8 mouse cellular contexts compared by ENCODE assay signal in genomic region chr9:57765364-57766351, GRCm38 (mm10). TPM values are rescaled to one million over a fixed set of nuclear protein-coding genes. Genes with fewer than 3 reads are reported as not detected.
DNase-seq lines count a peak whose midpoint lies in the region; ATAC-seq and TF ChIP-seq lines count a peak whose summit lies in the region.

Gene Clk3 (minus strand): TSS chr9:57765860.

- POLR2A ChIA-PET in Patski (lab: Charles Lee), result interaction anchor here (0.5 to 1.4 kb wide), 4 partner anchors 9 to 109 kb away, joined by 3 to 4 read pairs (median 4); no protein-coding TSS in a partner anchor

- ATAC-seq in Patski, result peak; percentile 45
- peak; percentile 28 for ATAC-seq in frontal cortex, adult (ENCODE audit: low TSS enrichment)
- ATAC-seq in hematopoietic stem cell, adult 5-6 weeks (replicated peaks in 1 of 2; ENCODE audit: insufficient read depth in 1 of 2, low FRiP score in 2 of 2, low TSS enrichment in 1 of 2, low read depth in 1 of 2, poor library complexity in 2 of 2, severe bottlenecking in 2 of 2), result peak; percentile 15 to 18; a peak in 3 of 4 replicates

- DNase-seq in Patski (ENCODE audit: low read depth, low spot score), result no peak
- DNase-seq in cerebellum, adult 8-10 months, result peak; percentile 77
- DNase-seq in layer of hippocampus, postnatal 36 days, result no peak
- DNase-seq in lung, postnatal 25 days (ENCODE audit: low spot score), result peak; percentile 61
- peak; percentile 54 for DNase-seq in retina, postnatal 7 days (ENCODE audit: low read depth, low spot score)
- peak; percentile 75 for DNase-seq in urinary bladder, postnatal 14 days (ENCODE audit: low spot score)

- H3K27me3 ChIP-seq in Patski, result no peaks in the 10 kb centered on the region

- in situ Hi-C loops in Patski (cut with MboI; ENCODE audit: low pct_unique_long_range_greater_than_20kb), result no loop called here

- CTCF ChIA-PET in Patski (lab: Charles Lee), result no interaction called here

- no peak for TF ChIP-seq CTCF in Patski (IDR thresholded peaks at IDR 0.05)

RNA-seq across cellular contexts. Expression of gene Clk3, which starts in this region (rescaled TPM):
- 75.6 TPM for polyA plus RNA-seq in Patski (2021)
- total RNA-seq in hematopoietic stem cell, adult 5-6 weeks (2017), result 73.3 and 89.1 TPM in 2 replicates
- total RNA-seq in layer of hippocampus, postnatal 36 days (2021), result 10 to 100 TPM; 81.0 to 81.9 TPM

Comparison
In these comparisons a context has a peak if more than half of its experiments do, and no peak if none do; other contexts are left out.
1. DNase-seq: peak in cerebellum, adult 8-10 months (single experiment), lung, postnatal 25 days (single experiment), retina, postnatal 7 days (single experiment) and urinary bladder, postnatal 14 days (single experiment); none in Patski (single experiment) and layer of hippocampus, postnatal 36 days (0 of 2).
2. Peak in every context shown above with its lines, with median percentiles within 50 percentile points of each other: ATAC-seq.